In the genomic region with DNA sequence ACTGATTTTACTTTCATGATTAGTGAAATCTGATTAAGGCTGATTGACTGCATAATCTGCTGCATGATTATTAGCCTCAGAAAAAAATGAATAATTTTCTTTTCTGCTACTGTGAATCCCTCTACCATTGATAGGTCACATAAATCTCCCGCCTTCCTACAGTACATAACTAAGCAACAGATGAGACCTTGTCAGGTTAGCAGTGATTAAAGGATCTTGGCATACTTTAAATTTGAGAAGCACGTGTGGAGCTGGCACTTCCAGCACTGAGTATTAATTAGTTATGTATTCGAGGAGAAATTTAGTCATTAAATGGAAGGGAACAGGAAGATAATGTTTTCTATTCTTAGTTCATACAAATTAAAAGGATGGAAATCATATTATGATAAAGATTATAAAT, we compare ENCODE assay signal across 23 mouse cellular contexts.
DNase-seq lines count a peak whose midpoint lies in the region; ATAC-seq lines count a peak whose summit lies in the region.
"Had no signal": no experiment of that assay in that cellular context is flagged by ENCODE, and none has a peak within 500 bp of the region (broad histone marks: within the 10 kb centered on the region; RNA-seq: fewer than 3 reads in every experiment).

No protein-coding gene starts in this region.

- H3K27me3 ChIP-seq in hindbrain, embryonic 13.5 days = no peaks in the 10 kb centered on the region
- H3K27me3 ChIP-seq in hindbrain, embryonic 11.5 days (ENCODE audit: control insufficient read depth, insufficient read depth, low read length) = no peaks in the 10 kb centered on the region
- H3K27me3 ChIP-seq in neural tube, embryonic 14.5 days (ENCODE audit: control insufficient read depth, insufficient read depth, low read length) = no peaks in the 10 kb centered on the region
- no peaks in the 10 kb centered on the region for H3K27me3 ChIP-seq in hindbrain, embryonic 16.5 days (replicated peaks; ENCODE audit: control insufficient read depth, insufficient read depth, low read length)
- no peaks in the 10 kb centered on the region for H3K27me3 ChIP-seq in neural tube, embryonic 15.5 days (replicated peaks)
- H3K27me3 ChIP-seq: heart, embryonic 13.5 days; intestine, embryonic 15.5 days; liver, embryonic 12.5 days had no signal

- H3K4me1 ChIP-seq in hindbrain, embryonic 13.5 days (replicated peaks) = peaks cover 5% of the 10 kb centered on the region
- H3K4me1 ChIP-seq in hindbrain, embryonic 11.5 days (replicated peaks; ENCODE audit: control insufficient read depth, insufficient read depth, low read length) = no peaks in the 10 kb centered on the region
- no peaks in the 10 kb centered on the region for H3K4me1 ChIP-seq in neural tube, embryonic 14.5 days (ENCODE audit: control insufficient read depth, insufficient read depth, low read length)
- no peaks in the 10 kb centered on the region for H3K4me1 ChIP-seq in hindbrain, embryonic 16.5 days (ENCODE audit: control insufficient read depth, insufficient read depth, low read depth, low read length)
- no peaks in the 10 kb centered on the region for H3K4me1 ChIP-seq in neural tube, embryonic 15.5 days
- H3K4me1 ChIP-seq: heart, embryonic 13.5 days; intestine, embryonic 15.5 days; liver, embryonic 12.5 days had no signal

- H3K9ac ChIP-seq in hindbrain, embryonic 13.5 days = no peak overlapping the region
- H3K9ac ChIP-seq in hindbrain, embryonic 11.5 days (ENCODE audit: low read depth, low read length) = no peak overlapping the region
- no peak overlapping the region for H3K9ac ChIP-seq in neural tube, embryonic 14.5 days (replicated peaks; ENCODE audit: low read depth, low read length)
- H3K9ac ChIP-seq in hindbrain, embryonic 16.5 days (ENCODE audit: low read depth, low read length) = no peak overlapping the region
- H3K9ac ChIP-seq in neural tube, embryonic 15.5 days (replicated peaks) = no peak overlapping the region
- H3K9ac ChIP-seq: heart, embryonic 13.5 days; intestine, embryonic 15.5 days; liver, embryonic 12.5 days; liver, postnatal 0 days had no signal

- H3K36me3 ChIP-seq in hindbrain, embryonic 13.5 days = no peaks in the 10 kb centered on the region
- no peaks in the 10 kb centered on the region for H3K36me3 ChIP-seq in hindbrain, embryonic 11.5 days (ENCODE audit: control insufficient read depth, insufficient read depth, low read length)
- H3K36me3 ChIP-seq in neural tube, embryonic 14.5 days (ENCODE audit: control insufficient read depth, insufficient read depth, low read length) = no peaks in the 10 kb centered on the region
- no peaks in the 10 kb centered on the region for H3K36me3 ChIP-seq in hindbrain, embryonic 16.5 days (ENCODE audit: control insufficient read depth, insufficient read depth, low read length)
- no peaks in the 10 kb centered on the region for H3K36me3 ChIP-seq in neural tube, embryonic 15.5 days
- H3K36me3 ChIP-seq: heart, embryonic 13.5 days; intestine, embryonic 15.5 days; liver, embryonic 12.5 days had no signal

- H3K4me2 ChIP-seq in hindbrain, embryonic 13.5 days = no peak overlapping the region
- H3K4me2 ChIP-seq in hindbrain, embryonic 11.5 days (replicated peaks; ENCODE audit: low read depth, low read length) = no peak overlapping the region
- no peak overlapping the region for H3K4me2 ChIP-seq in neural tube, embryonic 14.5 days (ENCODE audit: low read depth, low read length)
- H3K4me2 ChIP-seq in hindbrain, embryonic 16.5 days (ENCODE audit: low read length) = no peak overlapping the region
- no peak overlapping the region for H3K4me2 ChIP-seq in neural tube, embryonic 15.5 days
- H3K4me2 ChIP-seq: heart, embryonic 13.5 days; intestine, embryonic 15.5 days; liver, embryonic 12.5 days had no signal

- H3K4me3 ChIP-seq in hindbrain, embryonic 13.5 days = no peak overlapping the region
- no peak overlapping the region for H3K4me3 ChIP-seq in hindbrain, embryonic 11.5 days (ENCODE audit: low read depth, low read length)
- no peak overlapping the region for H3K4me3 ChIP-seq in neural tube, embryonic 14.5 days (ENCODE audit: low read depth, low read length)
- H3K4me3 ChIP-seq in hindbrain, embryonic 16.5 days (ENCODE audit: low read length) = no peak overlapping the region
- no peak overlapping the region for H3K4me3 ChIP-seq in neural tube, embryonic 15.5 days (replicated peaks)
- H3K4me3 ChIP-seq: heart, embryonic 13.5 days; intestine, embryonic 15.5 days; liver, embryonic 12.5 days had no signal

- H3K27ac ChIP-seq in hindbrain, embryonic 13.5 days = no peak overlapping the region
- H3K27ac ChIP-seq in hindbrain, embryonic 11.5 days (ENCODE audit: low read depth, low read length) = no peak overlapping the region
- no peak overlapping the region for H3K27ac ChIP-seq in neural tube, embryonic 14.5 days (ENCODE audit: low read depth, low read length)
- no peak overlapping the region for H3K27ac ChIP-seq in hindbrain, embryonic 16.5 days (ENCODE audit: low read depth, low read length)
- no peak overlapping the region for H3K27ac ChIP-seq in neural tube, embryonic 15.5 days (replicated peaks)
- H3K27ac ChIP-seq: heart, embryonic 13.5 days; intestine, embryonic 15.5 days; liver, embryonic 12.5 days had no signal

- peak; percentile 61; the same call in 1 of the 2 replicates for ATAC-seq in hindbrain, embryonic 13.5 days (ENCODE audit: low FRiP score)
- ATAC-seq in hindbrain, embryonic 11.5 days (ENCODE audit: low FRiP score) = no peak
- peak; percentile 56; the same call in 1 of the 2 replicates for ATAC-seq in neural tube, embryonic 14.5 days (ENCODE audit: low read depth)
- ATAC-seq in hindbrain, embryonic 16.5 days = peak; percentile 77
- ATAC-seq in neural tube, embryonic 15.5 days (ENCODE audit: low FRiP score) = peak; percentile 61; the same call in 1 of the 2 replicates
- no peak for ATAC-seq in frontal cortex, adult (ENCODE audit: low TSS enrichment)
- ATAC-seq: CD4-positive, CD25-positive, alpha-beta regulatory T cell, adult 4 months; intestine, embryonic 15.5 days; liver, embryonic 12.5 days; liver, postnatal 0 days had no signal

- no peak for DNase-seq in hindbrain, embryonic 11.5 days (ENCODE audit: low spot score)
- DNase-seq in neural tube, embryonic 10.5 days (ENCODE audit: extremely low spot score, low spot score) = no peak
- DNase-seq: adrenal gland, postnatal 14 days; cerebellum, adult 2 months; cerebellum, postnatal 25 days; heart, postnatal 10 days; kidney, adult 2 months; kidney, postnatal 4 days; layer of hippocampus, postnatal 36 days; left cerebral cortex, postnatal 4 days; liver, postnatal 0 days; lung, postnatal 36 days; thymus, adult 2 months; thymus, postnatal 36 days had no signal

- no peaks in the 10 kb centered on the region for H3K9me3 ChIP-seq in hindbrain, embryonic 13.5 days
- no peaks in the 10 kb centered on the region for H3K9me3 ChIP-seq in hindbrain, embryonic 11.5 days (ENCODE audit: control insufficient read depth, low read length)
- no peaks in the 10 kb centered on the region for H3K9me3 ChIP-seq in neural tube, embryonic 14.5 days (ENCODE audit: control insufficient read depth, low read length)
- H3K9me3 ChIP-seq in hindbrain, embryonic 16.5 days (ENCODE audit: control insufficient read depth, low read length) = no peaks in the 10 kb centered on the region
- no peaks in the 10 kb centered on the region for H3K9me3 ChIP-seq in neural tube, embryonic 15.5 days (replicated peaks)
- H3K9me3 ChIP-seq: heart, embryonic 13.5 days; intestine, embryonic 15.5 days; liver, embryonic 12.5 days had no signal

- 68% methylated on average over 3 of the region's 3 CpGs for WGBS in hindbrain, embryonic 13.5 days
- 78% methylated on average over 3 of the region's 3 CpGs for WGBS in hindbrain, embryonic 11.5 days
- 56% methylated on average over 3 of the region's 3 CpGs for WGBS in neural tube, embryonic 14.5 days
- 49% methylated on average over 3 of the region's 3 CpGs for WGBS in hindbrain, embryonic 16.5 days
- WGBS in neural tube, embryonic 15.5 days = 53% methylated on average over 3 of the region's 3 CpGs

Comparison
In these comparisons a context has a peak if more than half of its experiments do, and no peak if none do; other contexts are left out.
1. ATAC-seq: peak in hindbrain, embryonic 13.5 days (single experiment), neural tube, embryonic 14.5 days (single experiment), hindbrain, embryonic 16.5 days (single experiment) and neural tube, embryonic 15.5 days (single experiment); none in hindbrain, embryonic 11.5 days (single experiment) and frontal cortex, adult (single experiment).